Mouse (Mus musculus) cerebellum, adult 2 months (tissue): Measurements from ENCODE around the gene Gm35549. TPM values are rescaled to one million over a fixed set of nuclear protein-coding genes. Genes with fewer than 3 reads are reported as not detected.
A peak's percentile ranks its signal among the peaks of the same experiment; 100 is the strongest.
"Not testable (repeated sequence)": the region's sequence is repeated elsewhere in the genome, so short reads cannot be mapped to it uniquely, and the experiment has no call there.

Source experiments
- DNase-seq, 2 experiments: peaks; one replicate each; pipeline ENCODE4 v3.0.0; 2021
- H3K27ac ChIP-seq: fragments of 200-500 bp; 2 replicates; pipeline ENCODE4 v1.5.1; 2012; ENCODE audit warnings: low read length, control low read depth, inconsistent platforms; ENCODE audit not compliant: insufficient read depth
- H3K27me3 ChIP-seq: fragments of 200-500 bp; 2 replicates; pipeline ENCODE4 v1.6.1; 2012; ENCODE audit warnings: inconsistent platforms, mild to moderate bottlenecking, low read length, moderate library complexity; ENCODE audit not compliant: control insufficient read depth, insufficient read depth
- H3K4me1 ChIP-seq: fragments of 200-500 bp; 2 replicates; pipeline ENCODE4 v1.6.1; 2011; ENCODE audit warnings: low read length; ENCODE audit not compliant: control insufficient read depth, insufficient read depth
- H3K4me3 ChIP-seq: fragments of 200-500 bp; replicated peaks from 2 replicates; pipeline ENCODE3; 2011; ENCODE audit warnings: mild to moderate bottlenecking, low read depth, low read length, control low read depth; ENCODE audit not compliant: insufficient read depth
- CTCF ChIP-seq: fragments of 200-500 bp; IDR thresholded peaks from 2 replicates; pipeline ENCODE4 v1.5.1; 2011; ENCODE audit warnings: low read depth, mild to moderate bottlenecking, control low read depth, low read length, moderate library complexity, borderline replicate concordance; ENCODE audit not compliant: insufficient read depth
- POLR2A ChIP-seq: fragments of 200-500 bp; IDR thresholded peaks from 2 replicates; pipeline ENCODE4 v1.6.1; 2011; ENCODE audit warnings: low read length, control low read depth, borderline replicate concordance; ENCODE audit not compliant: insufficient read depth
- WGBS: fragments of 180-500 bp; shearing (Covaris S2); methylation state at CpG from one replicate; pipeline ENCODE4 v1.1.7; 2018; 5-methylcytosine and 5-hydroxymethylcytosine counted together
- polyA plus RNA-seq: library from polyadenylated mRNA; depleted of rRNA; stranded (reverse); fragments of >200 nt; gene quantifications from 2 replicates; pipeline ENCODE4 v1.2.3, GENCODE M21; 2012

Gm35549 gene
- polyA plus RNA-seq, 1 experiment, result not detected

- TF ChIP-seq CTCF (no peak), POLR2A (peak; percentile 68; the same call in 1 of the 2 replicates)
- H3K27ac ChIP-seq, result peak within 1 kb of the TSS; percentile 42; the same call in 1 of the 2 replicates
- under 1% methylated on average over 34 of the region's 34 CpGs for WGBS
- peak; percentile 83 to 85 for DNase-seq
- peaks cover 6% of the 10 kb centered on the region; the same call in 1 of the 2 replicates for H3K4me1 ChIP-seq
- H3K27me3 ChIP-seq, result no peaks in the 10 kb centered on the region
- peak within 1 kb of the TSS; percentile 69 for H3K4me3 ChIP-seq
These were observed 21.9 kb upstream of the Gm35549 start, which contains the start of gene Zfp445 for GRCm38 (mm10) chr9:122865697-122866166. Zfp445 (minus strand) TSS chr9:122866006.

DNA sequence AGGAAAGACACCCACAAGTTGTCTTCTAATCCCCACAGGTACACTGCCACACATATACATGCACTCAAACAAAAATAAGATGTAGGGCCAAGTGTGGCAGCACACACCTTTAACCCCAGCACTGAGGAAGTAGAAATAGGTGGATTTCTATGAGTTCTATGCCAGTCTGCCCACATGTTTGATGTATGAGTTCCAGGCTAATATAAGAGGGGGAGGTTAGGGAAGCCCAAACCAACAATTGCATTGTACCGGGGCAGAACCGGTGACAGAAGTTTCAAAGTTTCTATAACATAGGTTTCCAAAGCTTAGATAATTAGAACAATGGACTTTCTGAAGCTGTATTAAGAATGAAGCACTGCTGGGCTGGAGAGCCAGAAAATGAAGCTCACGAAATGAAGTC lies 21.0 kb upstream of the Gm35549 start:
- DNase-seq, result no peak
- 55% methylated on average over 3 of the region's 3 CpGs for WGBS
- Histone ChIP-seq H3K27me3 (no peaks in the 10 kb centered on the region), H3K4me3 (peak overlapping the region; percentile 69), H3K4me1 (peaks cover 6% of the 10 kb centered on the region; the same call in 1 of the 2 replicates), H3K27ac (no peak overlapping the region)
- no peak for TF ChIP-seq CTCF
- no peak for TF ChIP-seq POLR2A

DNA sequence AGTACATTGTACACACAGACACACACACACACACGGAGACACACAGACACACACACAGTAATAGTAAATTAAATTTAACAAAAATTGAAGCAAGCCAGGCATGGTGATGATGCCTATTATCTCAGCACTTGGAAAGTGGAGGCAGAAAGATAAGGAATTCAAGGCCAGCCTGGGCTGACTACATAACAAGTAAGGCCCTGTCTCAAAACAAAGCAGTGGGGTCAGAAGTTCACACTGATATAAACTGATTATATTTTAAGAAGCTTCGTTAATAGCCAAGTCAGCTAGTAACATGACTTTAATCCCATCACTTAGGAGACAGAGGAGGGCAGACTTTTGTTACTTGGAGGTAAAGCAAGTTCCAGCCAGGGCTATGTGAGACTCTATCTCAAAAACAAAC lies 19.9 kb upstream of the Gm35549 start:
- 89% methylated on average over 2 of the region's 2 CpGs for WGBS
- no peak for DNase-seq
- Histone ChIP-seq H3K4me1 (peaks cover 6% of the 10 kb centered on the region; the same call in 1 of the 2 replicates), H3K27me3 (no peaks in the 10 kb centered on the region), H3K4me3 (no peak overlapping the region), H3K27ac (no peak overlapping the region)
- TF ChIP-seq CTCF (no peak), POLR2A (no peak)

DNA sequence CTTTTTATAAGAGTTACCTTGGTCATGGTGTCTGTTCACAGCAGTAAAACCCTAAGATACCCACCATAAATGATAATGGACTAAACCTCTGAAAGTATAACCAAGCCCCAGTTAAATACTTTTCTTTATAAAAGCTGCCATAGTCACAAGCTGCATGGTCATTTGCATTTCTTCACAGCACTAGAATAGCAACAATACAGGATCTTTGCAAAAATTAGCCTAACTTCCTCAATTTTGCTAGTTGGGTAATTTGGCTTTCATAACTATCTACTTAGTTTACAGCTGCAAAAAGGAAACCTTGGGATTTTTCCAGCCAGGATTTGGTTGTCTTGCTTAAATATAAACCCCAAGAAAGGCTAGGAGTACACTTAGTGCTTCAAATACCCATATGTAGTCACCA lies 16.9 kb upstream of the Gm35549 start:
- no peak for DNase-seq
- no peak overlapping the region for H3K27ac ChIP-seq
- no peak for TF ChIP-seq POLR2A
- no peak for TF ChIP-seq CTCF
- no peaks in the 10 kb centered on the region; the same call in 1 of the 2 replicates for H3K27me3 ChIP-seq
- peaks cover 6% of the 10 kb centered on the region; the same call in 1 of the 2 replicates for H3K4me1 ChIP-seq
- no peak overlapping the region for H3K4me3 ChIP-seq

- H3K4me3 ChIP-seq, result no peak overlapping the region
- no peak for TF ChIP-seq POLR2A
- TF ChIP-seq CTCF, result no peak
- no peaks in the 10 kb centered on the region for H3K4me1 ChIP-seq
- H3K27ac ChIP-seq, result no peak overlapping the region
- 97% methylated on average over 3 of the region's 3 CpGs for WGBS
- H3K27me3 ChIP-seq, result no peaks in the 10 kb centered on the region; the same call in 1 of the 2 replicates
- no peak for DNase-seq
These were observed 12.9 kb upstream of the Gm35549 start for GRCm38 (mm10) chr9:122856716-122857115.

DNA sequence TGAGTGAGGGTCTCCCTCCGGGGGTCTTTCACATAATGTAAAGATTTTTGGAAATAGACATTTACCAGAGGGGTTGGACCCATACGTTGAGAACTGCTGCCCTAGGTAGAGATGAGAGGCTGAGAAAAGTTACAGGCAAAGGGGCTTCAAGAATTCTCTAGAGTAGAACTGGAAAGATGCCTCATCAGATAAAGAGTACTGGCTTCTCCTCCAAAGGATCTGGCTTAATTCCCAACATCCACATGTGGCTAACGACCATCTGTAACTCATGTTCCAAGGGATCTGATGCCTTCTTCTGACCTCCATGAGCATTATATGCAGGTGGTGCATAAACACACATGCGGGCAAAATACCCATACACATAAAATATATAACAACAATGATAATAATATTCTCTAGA lies 11.8 kb upstream of the Gm35549 start:
- no peak overlapping the region for H3K27ac ChIP-seq
- TF ChIP-seq POLR2A, result no peak
- TF ChIP-seq CTCF, result no peak
- H3K27me3 ChIP-seq, result no peaks in the 10 kb centered on the region; the same call in 1 of the 2 replicates
- no peak for DNase-seq
- H3K4me1 ChIP-seq, result no peaks in the 10 kb centered on the region
- 82% methylated on average over 4 of the region's 4 CpGs for WGBS
- H3K4me3 ChIP-seq, result no peak overlapping the region

DNA sequence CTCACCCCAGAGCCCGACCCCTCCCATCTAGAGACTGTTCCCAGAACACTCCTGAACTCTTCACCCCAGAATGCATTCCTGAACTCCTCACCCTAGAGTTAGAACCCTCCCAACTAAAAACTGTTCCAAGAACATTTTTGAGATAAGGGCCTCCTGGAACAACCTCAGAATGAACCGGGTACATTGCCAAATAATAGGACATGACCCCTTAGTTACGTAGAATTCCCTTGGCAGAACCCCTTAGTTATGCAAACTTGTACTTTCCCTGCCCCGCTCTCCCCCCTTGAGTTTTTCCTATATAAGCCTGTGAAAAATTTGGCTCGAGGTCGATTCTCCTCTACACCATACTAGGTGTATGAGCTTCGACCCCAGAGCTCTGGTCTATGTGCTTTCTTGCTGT lies 11.3 kb upstream of the Gm35549 start:
- H3K4me1 ChIP-seq, H3K27ac ChIP-seq, H3K27me3 ChIP-seq, H3K4me3 ChIP-seq, DNase-seq: not testable (repeated sequence)
- 95% methylated on average over 3 of the region's 7 CpGs for WGBS

DNA sequence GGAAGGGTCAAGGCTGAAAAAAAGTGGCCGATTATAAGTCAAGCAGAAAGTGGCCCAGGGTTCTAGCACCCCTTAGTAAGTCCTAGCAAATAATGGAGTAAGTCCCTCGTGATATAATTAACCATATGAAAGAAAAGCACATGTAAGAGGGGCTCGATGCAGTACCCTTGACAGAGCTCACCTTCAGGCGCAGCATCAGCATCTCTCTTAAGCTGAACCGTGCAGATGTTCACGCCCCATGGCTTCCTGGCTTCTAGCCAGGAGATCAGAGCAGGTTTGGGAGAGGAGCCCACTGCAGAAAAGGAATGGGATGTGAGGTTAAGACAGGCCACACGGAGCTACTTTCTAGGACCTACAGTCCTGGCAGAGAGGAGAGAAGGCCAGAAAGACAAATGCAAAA lies 10.7 kb upstream of the Gm35549 start:
- Histone ChIP-seq H3K4me1 (no peaks in the 10 kb centered on the region), H3K4me3 (no peak overlapping the region), H3K27me3 (no peaks in the 10 kb centered on the region; the same call in 1 of the 2 replicates), H3K27ac (no peak overlapping the region)
- 69% methylated on average over 7 of the region's 7 CpGs for WGBS
- TF ChIP-seq CTCF (no peak), POLR2A (no peak)
- no peak for DNase-seq

GRCm38 (mm10) chr9:122847811-122848311 lies 4.0 kb upstream of the Gm35549 start:
- DNase-seq, H3K4me3 ChIP-seq, H3K4me1 ChIP-seq, H3K27ac ChIP-seq, H3K27me3 ChIP-seq: not testable (repeated sequence)
- WGBS, result 89% methylated on average over 8 of the region's 8 CpGs
